22 mouse cellular contexts compared by ENCODE assay signal in genomic region chr10:12474850-12475621, GRCm38 (mm10).
DNase-seq lines count a peak whose midpoint lies in the region; ATAC-seq and TF ChIP-seq lines count a peak whose summit lies in the region.
"Had no signal": no experiment of that assay in that cellular context is flagged by ENCODE, and none has a peak within 500 bp of the region (broad histone marks: within the 10 kb centered on the region; RNA-seq: fewer than 3 reads in every experiment).

No protein-coding gene starts in this region.

- no peaks in the 10 kb centered on the region; the same call in 1 of the 2 replicates for H3K36me3 ChIP-seq in embryonic facial prominence, embryonic 10.5 days (replicated peaks)
- H3K36me3 ChIP-seq in limb, embryonic 13.5 days = peaks cover 14% of the 10 kb centered on the region
- H3K36me3 ChIP-seq in heart, adult 2 months (ENCODE audit: control insufficient read depth, insufficient read depth, low read length) = peaks cover 4% of the 10 kb centered on the region
- H3K36me3 ChIP-seq: heart, embryonic 15.5 days; neural tube, embryonic 13.5 days had no signal

- no peaks in the 10 kb centered on the region for H3K9me3 ChIP-seq in embryonic facial prominence, embryonic 10.5 days
- H3K9me3 ChIP-seq in limb, embryonic 13.5 days = no peaks in the 10 kb centered on the region
- H3K9me3 ChIP-seq: G1E; heart, embryonic 15.5 days; neural tube, embryonic 13.5 days had no signal

- TF ChIP-seq CTCF in heart, adult 2 months (IDR thresholded peaks at IDR 0.05) = no peak

- intact Hi-C loops in gastrocnemius, postnatal 14 days (cut with DNase I; ENCODE audit: low total_unique reads) = no loop called here
- intact Hi-C loops in gastrocnemius, postnatal 36 days (cut with DNase I) = no loop called here
- intact Hi-C loops in heart, adult 2 months (cut with DNase I) = no loop called here

- H3K4me2 ChIP-seq in limb, embryonic 13.5 days (replicated peaks) = peak overlapping the region; percentile 19; the same call in 1 of the 2 replicates
- H3K4me2 ChIP-seq: heart, embryonic 15.5 days; midbrain, embryonic 11.5 days; neural tube, embryonic 13.5 days had no signal

- no peaks in the 10 kb centered on the region for H3K27me3 ChIP-seq in embryonic facial prominence, embryonic 10.5 days (replicated peaks; ENCODE audit: low read depth, poor library complexity, severe bottlenecking)
- no peaks in the 10 kb centered on the region for H3K27me3 ChIP-seq in limb, embryonic 13.5 days
- no peaks in the 10 kb centered on the region for H3K27me3 ChIP-seq in heart, adult 2 months (ENCODE audit: control insufficient read depth, insufficient read depth, low read length)
- H3K27me3 ChIP-seq: heart, embryonic 15.5 days; neural tube, embryonic 13.5 days had no signal

- no peaks in the 10 kb centered on the region for H3K79me2 ChIP-seq in heart, adult 2 months (replicated peaks; ENCODE audit: control insufficient read depth, insufficient read depth, low read length)

- H3K4me1 ChIP-seq in embryonic facial prominence, embryonic 10.5 days = peaks cover 7% of the 10 kb centered on the region; the same call in 1 of the 2 replicates
- peaks cover 12% of the 10 kb centered on the region for H3K4me1 ChIP-seq in limb, embryonic 13.5 days
- H3K4me1 ChIP-seq in heart, adult 2 months (ENCODE audit: control insufficient read depth, insufficient read depth, low read length) = no peaks in the 10 kb centered on the region; the same call in 1 of the 2 replicates
- H3K4me1 ChIP-seq: heart, embryonic 15.5 days had no signal

- H3K27ac ChIP-seq in embryonic facial prominence, embryonic 10.5 days (replicated peaks) = peak overlapping the region; percentile 14; the same call in 1 of the 2 replicates
- 0 out of 2 replicates have a peak overlapping the region, but pooled peaks have one; percentile 28 for H3K27ac ChIP-seq in limb, embryonic 13.5 days
- no peak overlapping the region for H3K27ac ChIP-seq in heart, adult 2 months
- H3K27ac ChIP-seq: heart, embryonic 15.5 days; kidney, postnatal 0 days; liver, embryonic 14.5 days; neural tube, embryonic 13.5 days had no signal

- DNase-seq in gastrocnemius, postnatal 14 days = peak; percentile 3
- DNase-seq in gastrocnemius, postnatal 36 days = no peak
- DNase-seq in embryonic facial prominence, embryonic 10.5 days (ENCODE audit: low spot score) = no peak
- DNase-seq in forelimb bud, embryonic 11.5 days (ENCODE audit: low read depth, low spot score) = peak; percentile 38
- no peak for DNase-seq in heart, adult 2 months
- DNase-seq: adrenal gland, postnatal 10 days; cerebellum, adult 11-12 months; cerebellum, postnatal 14 days; heart, adult 11 months; kidney, adult 18-20 months; thymus, postnatal 25 days had no signal

- H3K9ac ChIP-seq in limb, embryonic 13.5 days = no peak overlapping the region
- no peak overlapping the region for H3K9ac ChIP-seq in heart, adult 2 months (ENCODE audit: low read depth, low read length)
- H3K9ac ChIP-seq: heart, embryonic 15.5 days; liver, embryonic 14.5 days; neural tube, embryonic 13.5 days had no signal

- no peak overlapping the region for H3K4me3 ChIP-seq in embryonic facial prominence, embryonic 10.5 days
- H3K4me3 ChIP-seq in limb, embryonic 13.5 days = no peak overlapping the region
- no peak overlapping the region for H3K4me3 ChIP-seq in heart, adult 2 months
- H3K4me3 ChIP-seq: erythroblast, embryonic 14.5 days; heart, embryonic 15.5 days; neural tube, embryonic 13.5 days had no signal

- peak; percentile 90 for ATAC-seq in limb, embryonic 13.5 days (ENCODE audit: low FRiP score, low read depth)
- no peak for ATAC-seq in cerebellum, adult (ENCODE audit: insufficient number of reproducible peaks, low FRiP score, low TSS enrichment)
- ATAC-seq: activated CD4-positive, CD25-positive, alpha-beta regulatory T cell, adult 4 months; forebrain, embryonic 16.5 days had no signal

- no peak for TF ChIP-seq POLR2A in heart, adult 2 months (IDR thresholded peaks at IDR 0.05; ENCODE audit: insufficient read depth, low read depth, low read length)

- no peak for TF ChIP-seq EP300 in heart, adult 2 months (IDR thresholded peaks at IDR 0.05; ENCODE audit: insufficient read depth, low read depth, low read length)

- 64% methylated on average over 14 of the region's 14 CpGs for WGBS in embryonic facial prominence, embryonic 10.5 days
- 33% methylated on average over 14 of the region's 14 CpGs for WGBS in limb, embryonic 13.5 days
- WGBS in heart, adult 2 months = 79% methylated on average over 14 of the region's 14 CpGs

Comparison
In these comparisons a context has a peak if more than half of its experiments do, and no peak if none do; other contexts are left out.
1. DNase-seq: peak in gastrocnemius, postnatal 14 days (single experiment) and forelimb bud, embryonic 11.5 days (single experiment); none in gastrocnemius, postnatal 36 days (0 of 2), embryonic facial prominence, embryonic 10.5 days (single experiment) and heart, adult 2 months (0 of 2).